Mouse (Mus musculus) kidney, embryonic 16.5 days (tissue): Measurements from ENCODE around the gene Ndufs8. TPM values are rescaled to one million over a fixed set of nuclear protein-coding genes. Genes with fewer than 3 reads are reported as not detected.

Source experiments
- ATAC-seq: fragments of 200-750 bp; cut with Nextera tagmentation; 2 replicates; pipeline ENCODE4 v1.8.0; 2017; ENCODE audit warnings: moderate TSS enrichment; ENCODE audit not compliant: low FRiP score, low TSS enrichment
- H3K27ac ChIP-seq: fragments of 300-500 bp; sonication (generic); 2 replicates; pipeline ENCODE4 v1.5.1; 2014; ENCODE audit warnings: low read length
- H3K27me3 ChIP-seq: fragments of 300-500 bp; sonication (generic); 2 replicates; pipeline ENCODE4 v1.6.1; 2014; ENCODE audit warnings: low read length, control low read depth, mixed read lengths; ENCODE audit not compliant: insufficient read depth
- H3K36me3 ChIP-seq: fragments of 300-500 bp; sonication (generic); 2 replicates; pipeline ENCODE4 v1.6.1; 2014; ENCODE audit warnings: low read length, control low read depth, mixed read lengths; ENCODE audit not compliant: insufficient read depth
- H3K4me1 ChIP-seq: fragments of 300-500 bp; sonication (generic); 2 replicates; pipeline ENCODE4 v1.6.1; 2014; ENCODE audit warnings: low read length, control low read depth, mixed read lengths; ENCODE audit not compliant: insufficient read depth
- H3K4me2 ChIP-seq: fragments of 300-500 bp; sonication (generic); replicated peaks from 2 replicates; pipeline ENCODE4 v1.6.1; 2014; ENCODE audit warnings: low read depth, low read length
- H3K4me3 ChIP-seq: fragments of 300-500 bp; sonication (generic); 2 replicates; pipeline ENCODE4 v1.5.1; 2014; ENCODE audit warnings: mild to moderate bottlenecking, low read length
- H3K9ac ChIP-seq: fragments of 300-500 bp; sonication (generic); replicated peaks from 2 replicates; pipeline ENCODE4 v1.6.1; 2014; ENCODE audit warnings: low read length
- H3K9me3 ChIP-seq: fragments of 300-500 bp; sonication (generic); 2 replicates; pipeline ENCODE4 v1.6.1; 2016; ENCODE audit warnings: low read length, control low read depth
- WGBS: fragments of 180-500 bp; shearing (Covaris S2); extraction: QIAGEN DNeasy Blood & Tissue Kit; methylation state at CpG from one replicate; pipeline ENCODE4 v1.1.7; 2014; 5-methylcytosine and 5-hydroxymethylcytosine counted together
- polyA plus RNA-seq: library from polyadenylated mRNA; unstranded; fragments of >200 nt; fragmentation: Nextera tagmentation; extraction: Ambion mirVana; gene quantifications from 2 replicates; pipeline ENCODE4 v1.2.1, GENCODE M21; 2015

Ndufs8 gene
- polyA plus RNA-seq, 1 experiment from 2014 or later, result 401 TPM

- H3K36me3 ChIP-seq, result 0 out of 2 replicates have a peak, but pooled peaks cover 3% of the 10 kb centered on the region
- H3K4me3 ChIP-seq, result no peak overlapping the region
- no peaks in the 10 kb centered on the region for H3K4me1 ChIP-seq
- WGBS, result 84% methylated on average over 7 of the region's 7 CpGs
- H3K27ac ChIP-seq, result no peak overlapping the region
- H3K9me3 ChIP-seq, result no peaks in the 10 kb centered on the region
- ATAC-seq, result no peak
- H3K27me3 ChIP-seq, result no peaks in the 10 kb centered on the region
- no peak overlapping the region for H3K4me2 ChIP-seq
- H3K9ac ChIP-seq, result no peak overlapping the region
Observed at GRCm38 (mm10) chr19:3875045-3875444, 37.5 kb downstream of the Ndufs8 start.

- 66% methylated on average over 4 of the region's 4 CpGs for WGBS
- Histone ChIP-seq H3K27ac (no peak overlapping the region), H3K9me3 (no peaks in the 10 kb centered on the region), H3K4me3 (no peak overlapping the region), H3K4me2 (no peak overlapping the region), H3K36me3 (0 out of 2 replicates have a peak, but pooled peaks cover 3% of the 10 kb centered on the region), H3K27me3 (no peaks in the 10 kb centered on the region), H3K9ac (no peak overlapping the region), H3K4me1 (no peaks in the 10 kb centered on the region)
- no peak for ATAC-seq
Observed at GRCm38 (mm10) chr19:3872373-3872772, 40.2 kb downstream of the Ndufs8 start.

- peaks cover 6% of the 10 kb centered on the region for H3K36me3 ChIP-seq
- no peak overlapping the region for H3K27ac ChIP-seq
- no peaks in the 10 kb centered on the region for H3K27me3 ChIP-seq
- H3K4me2 ChIP-seq, result no peak overlapping the region
- H3K9ac ChIP-seq, result no peak overlapping the region
- H3K4me3 ChIP-seq, result no peak overlapping the region
- H3K4me1 ChIP-seq, result no peaks in the 10 kb centered on the region
- no peaks in the 10 kb centered on the region for H3K9me3 ChIP-seq
- no peak for ATAC-seq
Observed at GRCm38 (mm10) chr19:3871468-3871867, 41.1 kb downstream of the Ndufs8 start.

GRCm38 (mm10) chr19:3868290-3868689 is 44.3 kb downstream of the Ndufs8 start:
- Histone ChIP-seq H3K27ac (no peak overlapping the region), H3K9me3 (peaks cover 5% of the 10 kb centered on the region; the same call in 1 of the 2 replicates), H3K36me3 (peaks cover 16% of the 10 kb centered on the region), H3K4me2 (no peak overlapping the region), H3K4me3 (no peak overlapping the region), H3K27me3 (no peaks in the 10 kb centered on the region), H3K9ac (no peak overlapping the region), H3K4me1 (no peaks in the 10 kb centered on the region)
- 68% methylated on average over 1 of the region's 1 CpGs for WGBS
- no peak for ATAC-seq

GRCm38 (mm10) chr19:3864960-3865359 is 47.6 kb downstream of the Ndufs8 start:
- Histone ChIP-seq H3K27me3 (no peaks in the 10 kb centered on the region), H3K4me2 (no peak overlapping the region), H3K36me3 (peaks cover 16% of the 10 kb centered on the region), H3K27ac (no peak overlapping the region), H3K4me3 (no peak overlapping the region), H3K9ac (no peak overlapping the region), H3K4me1 (no peaks in the 10 kb centered on the region), H3K9me3 (peaks cover 5% of the 10 kb centered on the region; the same call in 1 of the 2 replicates)
- 91% methylated on average over 2 of the region's 2 CpGs for WGBS
- no peak for ATAC-seq

GRCm38 (mm10) chr19:3862713-3863112 is 49.9 kb downstream of the Ndufs8 start:
- Histone ChIP-seq H3K9ac (no peak overlapping the region), H3K9me3 (peaks cover 5% of the 10 kb centered on the region; the same call in 1 of the 2 replicates), H3K36me3 (peaks cover 16% of the 10 kb centered on the region), H3K4me1 (no peaks in the 10 kb centered on the region), H3K4me3 (no peak overlapping the region), H3K27ac (no peak overlapping the region), H3K4me2 (no peak overlapping the region), H3K27me3 (no peaks in the 10 kb centered on the region)
- WGBS, result 73% methylated on average over 2 of the region's 2 CpGs
- ATAC-seq, result no peak

Other genes with a start within 250 kb of the Ndufs8 start
- gene Lrp5, start 226.2 kb downstream of the Ndufs8 start, polyA plus RNA-seq, result 7.0 TPM in 2 replicates
- 46.1 and 46.4 TPM in 2 replicates for gene 1810055G02Rik, start 204.5 kb downstream of the Ndufs8 start, polyA plus RNA-seq
- 28.1 and 30.6 TPM in 2 replicates for gene Kmt5b, start 145.4 kb downstream of the Ndufs8 start, polyA plus RNA-seq
- gene Chka, start 61.0 kb downstream of the Ndufs8 start, polyA plus RNA-seq, result 58.0 and 65.6 TPM in 2 replicates
- gene Tcirg1, start 5.6 kb downstream of the Ndufs8 start, polyA plus RNA-seq, result 56.1 and 62.7 TPM in 2 replicates
- 3.9 and 5.1 TPM in 2 replicates for gene Aldh3b1, start 17.0 kb upstream of the Ndufs8 start, polyA plus RNA-seq
- gene Unc93b1, start 22.4 kb upstream of the Ndufs8 start, polyA plus RNA-seq, result 19.4 and 23.1 TPM in 2 replicates
- gene Aldh3b3, start 45.9 kb upstream of the Ndufs8 start, polyA plus RNA-seq, result not detected in 2 replicates
- 3.7 and 5.1 TPM in 2 replicates for gene Aldh3b2, start 59.6 kb upstream of the Ndufs8 start, polyA plus RNA-seq
- 44.8 and 47.5 TPM in 2 replicates for gene Acy3, start 73.8 kb upstream of the Ndufs8 start, polyA plus RNA-seq
- gene Tbx10, start 80.0 kb upstream of the Ndufs8 start, polyA plus RNA-seq, result 1.5 TPM in 2 replicates
- gene Nudt8, start 87.8 kb upstream of the Ndufs8 start, polyA plus RNA-seq, result 36.2 and 39.8 TPM in 2 replicates
- 3.9 and 5.2 TPM in 2 replicates for gene Gm49405, start 87.9 kb upstream of the Ndufs8 start, polyA plus RNA-seq
- 5.3 and 6.1 TPM in 2 replicates for gene Doc2g, start 90.5 kb upstream of the Ndufs8 start, polyA plus RNA-seq
- 261 and 285 TPM in 2 replicates for gene Ndufv1, start 100.0 kb upstream of the Ndufs8 start, polyA plus RNA-seq
- 526 and 535 TPM in 2 replicates for gene Gstp1, start 125.2 kb upstream of the Ndufs8 start, polyA plus RNA-seq
- 2.5 and 9.6 TPM in 2 replicates for gene Gstp2, start 133.2 kb upstream of the Ndufs8 start, polyA plus RNA-seq
- 0.36 and 0.49 TPM in 2 replicates for gene Gstp3, start 146.8 kb upstream of the Ndufs8 start, polyA plus RNA-seq
- gene Cabp2, start 168.8 kb upstream of the Ndufs8 start, polyA plus RNA-seq, result 0.21 and 0.96 TPM in 2 replicates
- 135 and 138 TPM in 2 replicates for gene Cdk2ap2, start 184.4 kb upstream of the Ndufs8 start, polyA plus RNA-seq
- 20.0 and 22.2 TPM in 2 replicates for gene Pitpnm1, start 187.2 kb upstream of the Ndufs8 start, polyA plus RNA-seq
- 115 and 120 TPM in 2 replicates for gene Aip, start 213.1 kb upstream of the Ndufs8 start, polyA plus RNA-seq
- gene Gpr152, start 227.0 kb upstream of the Ndufs8 start, polyA plus RNA-seq, result not detected in 2 replicates
- gene Cabp4, start 231.3 kb upstream of the Ndufs8 start, polyA plus RNA-seq, result 0.14 and 0.21 TPM in 2 replicates
- 201 and 218 TPM in 2 replicates for gene Coro1b, start 235.8 kb upstream of the Ndufs8 start, polyA plus RNA-seq
- 0.49 and 1.1 TPM in 2 replicates for gene Ptprcap, start 240.8 kb upstream of the Ndufs8 start, polyA plus RNA-seq